Mouse (Mus musculus): ENCODE data around the gene Rgs2. TPM values are rescaled to one million over a fixed set of nuclear protein-coding genes. Genes with fewer than 3 reads are reported as not detected.

The Rgs2 gene
- polyA plus RNA-seq (2015; fragmentation: Nextera tagmentation; extraction: Ambion mirVana), result 131 and 137 TPM in 2 replicates

DNA sequence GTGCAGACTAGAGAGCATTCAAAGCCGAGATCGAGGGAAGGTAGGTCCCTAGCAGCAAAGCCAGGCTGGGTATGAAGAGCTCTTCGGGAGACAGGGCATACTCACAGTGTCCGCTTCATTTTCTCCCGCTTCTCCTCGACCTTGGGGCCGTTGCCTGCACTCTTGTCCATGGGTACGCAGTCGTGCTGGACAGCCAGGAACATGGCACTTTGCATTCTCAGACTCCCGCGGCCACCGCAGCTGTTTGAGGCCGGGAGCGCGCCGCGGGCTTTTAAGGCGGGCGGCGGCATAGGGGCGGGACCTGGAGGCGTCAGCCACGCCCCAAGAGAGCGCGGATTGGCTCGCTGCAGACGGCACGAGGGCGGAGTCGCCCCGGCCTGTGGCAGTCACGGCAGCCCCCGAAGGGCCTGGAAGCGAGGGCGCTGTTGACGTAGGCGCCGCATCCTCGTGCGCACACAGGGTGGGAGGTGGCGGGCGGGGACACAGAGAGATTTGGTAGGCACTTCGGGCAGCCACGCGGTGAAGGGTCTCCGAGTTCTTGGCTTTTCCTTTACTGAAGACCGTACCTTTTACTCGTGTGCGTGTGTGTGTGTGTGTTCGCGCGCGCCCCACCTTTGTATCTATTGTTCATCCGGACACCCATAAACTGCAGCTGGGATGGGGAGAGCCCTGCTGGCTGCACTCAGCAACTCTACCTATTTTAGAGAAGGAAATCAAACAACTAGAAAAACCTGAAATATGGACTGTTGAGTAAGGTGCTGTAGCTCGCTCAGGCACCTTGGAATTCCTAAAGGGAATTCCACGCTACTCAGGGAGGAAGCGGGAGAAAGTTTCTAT lies at the start of gene Rgs2:
Gene Rgs2, minus strand, starts transcription at position 258 of the 837 bp plus-strand sequence.
- peak within 1 kb of the TSS; percentile 87 for H3K9ac ChIP-seq
- 2% methylated on average over 57 of the region's 57 CpGs for WGBS
- peak; percentile 99 for ATAC-seq (replicated peaks)
- H3K36me3 ChIP-seq (replicated peaks), result peaks cover 10% of the 10 kb centered on the region; the same call in 1 of the 2 replicates
- peak within 1 kb of the TSS; percentile 74 for H3K4me3 ChIP-seq
- peak within 1 kb of the TSS; percentile 92 for H3K4me2 ChIP-seq
- peak within 1 kb of the TSS; percentile 91 for H3K27ac ChIP-seq
- H3K9me3 ChIP-seq, result no peaks in the 10 kb centered on the region
- H3K27me3 ChIP-seq (replicated peaks), result no peaks in the 10 kb centered on the region
- H3K4me1 ChIP-seq, result peaks cover 27% of the 10 kb centered on the region

DNA sequence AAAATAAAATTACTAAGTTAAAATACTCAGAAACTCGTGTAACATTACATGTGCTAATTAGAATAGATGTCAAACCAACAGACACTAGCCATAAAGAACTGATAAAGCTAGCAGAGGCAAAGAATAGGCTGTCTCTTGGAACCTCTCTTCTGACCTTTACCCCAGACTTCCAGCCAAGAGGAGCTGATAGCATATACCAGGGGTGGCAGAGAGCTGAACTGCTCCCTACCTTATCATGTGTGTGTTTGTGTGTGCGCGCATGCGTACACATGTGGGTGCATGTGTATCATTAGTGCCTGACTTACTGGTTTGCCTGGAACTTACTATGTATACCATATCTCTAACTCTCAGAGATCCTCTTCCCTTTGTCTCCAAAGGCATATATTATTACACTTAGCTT lies 49.4 kb upstream of the Rgs2 start:
- WGBS, result 86% methylated on average over 4 of the region's 4 CpGs
- H3K4me2 ChIP-seq, result no peak overlapping the region
- H3K36me3 ChIP-seq (replicated peaks), result no peaks in the 10 kb centered on the region
- H3K4me1 ChIP-seq, result no peaks in the 10 kb centered on the region
- H3K27ac ChIP-seq, result no peak overlapping the region
- no peaks in the 10 kb centered on the region for H3K9me3 ChIP-seq
- no peak overlapping the region for H3K9ac ChIP-seq
- no peaks in the 10 kb centered on the region for H3K27me3 ChIP-seq (replicated peaks)
- H3K4me3 ChIP-seq, result no peak overlapping the region
- ATAC-seq (replicated peaks), result no peak

DNA sequence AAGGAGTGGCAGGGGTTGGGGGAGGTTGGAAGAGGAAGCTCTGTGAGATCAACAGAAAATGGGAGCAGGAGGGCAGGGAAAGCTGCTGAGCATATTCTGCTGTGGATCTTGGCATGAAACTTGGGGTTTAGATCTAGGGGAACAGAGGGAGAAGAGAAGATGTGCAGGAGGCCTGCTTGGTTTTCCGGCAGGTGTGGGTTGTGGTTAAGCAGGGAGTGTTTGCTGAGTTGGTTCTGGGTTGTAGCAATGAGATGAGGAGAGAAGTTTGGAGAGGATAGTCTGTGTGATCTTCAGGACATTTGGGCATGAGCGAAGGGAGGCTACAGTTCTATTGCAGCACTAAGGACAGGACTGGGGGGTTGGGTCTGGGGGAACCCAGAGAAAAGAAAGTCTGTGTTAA lies 37.9 kb upstream of the Rgs2 start:
- Histone ChIP-seq H3K27ac (no peak overlapping the region), H3K4me3 (no peak overlapping the region), H3K36me3 (replicated peaks) (no peaks in the 10 kb centered on the region), H3K9ac (no peak overlapping the region), H3K27me3 (replicated peaks) (no peaks in the 10 kb centered on the region), H3K9me3 (no peaks in the 10 kb centered on the region), H3K4me2 (no peak overlapping the region), H3K4me1 (no peaks in the 10 kb centered on the region)
- no peak for ATAC-seq (replicated peaks)
- WGBS, result 97% methylated on average over 2 of the region's 2 CpGs

- H3K9me3 ChIP-seq, result no peaks in the 10 kb centered on the region
- ATAC-seq (replicated peaks), result no peak
- 85% methylated on average over 1 of the region's 1 CpGs for WGBS
These were observed 29.5 kb upstream of the Rgs2 start for GRCm38 (mm10) chr1:144033498-144033897.

GRCm38 (mm10) chr1:144030499-144030898 lies 26.5 kb upstream of the Rgs2 start:
- no peak overlapping the region for H3K9ac ChIP-seq
- no peaks in the 10 kb centered on the region for H3K27me3 ChIP-seq (replicated peaks)
- H3K9me3 ChIP-seq, result no peaks in the 10 kb centered on the region
- no peak overlapping the region for H3K4me2 ChIP-seq
- WGBS, result 42% methylated on average over 6 of the region's 6 CpGs
- no peak overlapping the region for H3K27ac ChIP-seq
- no peaks in the 10 kb centered on the region for H3K4me1 ChIP-seq
- H3K36me3 ChIP-seq (replicated peaks), result no peaks in the 10 kb centered on the region
- no peak overlapping the region for H3K4me3 ChIP-seq
- ATAC-seq (replicated peaks), result 0 out of 2 replicates have a peak, but pooled peaks have one; percentile 69

More at GRCm38 (mm10) chr1:144033498-144033897, 29.5 kb upstream of the Rgs2 start:
- Histone ChIP-seq H3K36me3 (replicated peaks) (no peaks in the 10 kb centered on the region), H3K9ac (no peak overlapping the region), H3K27ac (no peak overlapping the region), H3K4me2 (no peak overlapping the region), H3K4me1 (no peaks in the 10 kb centered on the region), H3K27me3 (replicated peaks) (no peaks in the 10 kb centered on the region), H3K4me3 (no peak overlapping the region)

DNA sequence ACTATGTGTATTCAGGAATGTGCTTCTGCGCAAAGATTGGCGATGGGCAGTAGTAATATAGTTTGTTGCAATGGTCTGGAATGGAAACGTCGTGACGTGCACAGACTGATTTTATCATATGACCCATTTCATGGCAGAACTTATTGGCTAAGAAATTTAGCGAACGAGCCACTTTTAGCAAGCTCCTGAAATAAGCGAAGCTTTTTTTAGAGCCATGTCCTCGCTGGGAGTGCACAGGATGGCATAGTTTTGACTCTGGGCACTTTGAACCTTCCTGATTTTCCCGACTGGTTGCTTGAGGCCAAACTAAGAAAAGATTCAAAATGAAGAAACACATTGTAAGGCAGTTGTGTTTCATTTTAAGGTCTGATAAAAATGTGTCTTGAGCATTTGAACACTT lies 25.7 kb upstream of the Rgs2 start:
- H3K36me3 ChIP-seq (replicated peaks), result no peaks in the 10 kb centered on the region
- H3K27ac ChIP-seq, result no peak overlapping the region
- no peaks in the 10 kb centered on the region for H3K4me1 ChIP-seq
- no peak overlapping the region for H3K9ac ChIP-seq
- H3K9me3 ChIP-seq, result no peaks in the 10 kb centered on the region
- 94% methylated on average over 10 of the region's 10 CpGs for WGBS
- no peak overlapping the region for H3K4me3 ChIP-seq
- H3K27me3 ChIP-seq (replicated peaks), result no peaks in the 10 kb centered on the region
- no peak for ATAC-seq (replicated peaks)
- no peak overlapping the region for H3K4me2 ChIP-seq

GRCm38 (mm10) chr1:144018417-144018958 lies 14.5 kb upstream of the Rgs2 start:
- H3K27ac ChIP-seq, result no peak overlapping the region
- no peak overlapping the region for H3K4me2 ChIP-seq
- H3K36me3 ChIP-seq (replicated peaks), result no peaks in the 10 kb centered on the region
- no peaks in the 10 kb centered on the region for H3K27me3 ChIP-seq (replicated peaks)
- H3K4me1 ChIP-seq, result no peaks in the 10 kb centered on the region
- H3K4me3 ChIP-seq, result no peak overlapping the region
- H3K9me3 ChIP-seq, result no peaks in the 10 kb centered on the region
- ATAC-seq (replicated peaks), result no peak
- H3K9ac ChIP-seq, result no peak overlapping the region
- WGBS, result 76% methylated on average over 7 of the region's 7 CpGs

GRCm38 (mm10) chr1:144013913-144014312 lies 10.0 kb upstream of the Rgs2 start:
- H3K9ac ChIP-seq, result no peak overlapping the region
- no peaks in the 10 kb centered on the region for H3K4me1 ChIP-seq
- no peak overlapping the region for H3K4me3 ChIP-seq
- no peaks in the 10 kb centered on the region for H3K36me3 ChIP-seq (replicated peaks)
- no peak for ATAC-seq (replicated peaks)
- H3K9me3 ChIP-seq, result no peaks in the 10 kb centered on the region
- H3K27ac ChIP-seq, result no peak overlapping the region
- no peak overlapping the region for H3K4me2 ChIP-seq
- H3K27me3 ChIP-seq (replicated peaks), result no peaks in the 10 kb centered on the region

DNA sequence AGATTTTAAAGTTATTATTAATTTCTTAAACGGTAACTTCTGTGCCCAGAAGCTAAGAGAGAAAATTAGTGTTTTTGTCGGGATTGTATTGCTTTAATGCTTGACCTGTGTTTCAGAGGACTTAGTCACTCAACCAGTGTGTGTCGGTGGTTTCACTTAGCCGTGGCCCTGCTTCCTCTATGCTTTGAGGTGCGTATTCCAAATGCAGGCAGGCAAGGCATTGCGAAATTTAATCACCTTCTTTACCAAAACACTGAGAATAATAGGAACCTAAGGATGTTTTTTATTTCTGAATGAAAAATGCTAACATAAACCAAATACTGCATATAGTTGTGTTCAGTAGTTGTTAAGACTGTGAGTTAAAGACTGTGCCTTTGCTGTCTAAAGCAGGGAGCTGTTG lies 3.4 kb upstream of the Rgs2 start:
- WGBS, result 74% methylated on average over 6 of the region's 6 CpGs
- ATAC-seq (replicated peaks), result no peak
- Histone ChIP-seq H3K27me3 (replicated peaks) (no peaks in the 10 kb centered on the region), H3K4me3 (no peak overlapping the region), H3K36me3 (replicated peaks) (no peaks in the 10 kb centered on the region), H3K27ac (no peak overlapping the region), H3K9me3 (no peaks in the 10 kb centered on the region), H3K4me2 (no peak overlapping the region), H3K4me1 (peaks cover 13% of the 10 kb centered on the region), H3K9ac (no peak overlapping the region)

GRCm38 (mm10) chr1:144006542-144006941 lies 2.6 kb upstream of the Rgs2 start:
- Histone ChIP-seq H3K27me3 (replicated peaks) (no peaks in the 10 kb centered on the region), H3K36me3 (replicated peaks) (peaks cover 4% of the 10 kb centered on the region; the same call in 1 of the 2 replicates), H3K4me2 (peak overlapping the region; percentile 46), H3K27ac (no peak overlapping the region), H3K4me1 (peaks cover 21% of the 10 kb centered on the region), H3K9me3 (no peaks in the 10 kb centered on the region), H3K9ac (no peak overlapping the region; the same call in 1 of the 2 replicates), H3K4me3 (peak overlapping the region; percentile 12)
- 1% methylated on average over 8 of the region's 8 CpGs for WGBS
- ATAC-seq (replicated peaks), result no peak

- Histone ChIP-seq H3K27me3 (replicated peaks) (no peaks in the 10 kb centered on the region), H3K9me3 (no peaks in the 10 kb centered on the region), H3K4me1 (peaks cover 27% of the 10 kb centered on the region), H3K4me3 (no peak overlapping the region), H3K9ac (no peak overlapping the region), H3K4me2 (no peak overlapping the region), H3K27ac (no peak overlapping the region), H3K36me3 (replicated peaks) (peaks cover 10% of the 10 kb centered on the region; the same call in 1 of the 2 replicates)
- no peak for ATAC-seq (replicated peaks)
These were observed 1.7 kb upstream of the Rgs2 start for GRCm38 (mm10) chr1:144005648-144006047.

DNA sequence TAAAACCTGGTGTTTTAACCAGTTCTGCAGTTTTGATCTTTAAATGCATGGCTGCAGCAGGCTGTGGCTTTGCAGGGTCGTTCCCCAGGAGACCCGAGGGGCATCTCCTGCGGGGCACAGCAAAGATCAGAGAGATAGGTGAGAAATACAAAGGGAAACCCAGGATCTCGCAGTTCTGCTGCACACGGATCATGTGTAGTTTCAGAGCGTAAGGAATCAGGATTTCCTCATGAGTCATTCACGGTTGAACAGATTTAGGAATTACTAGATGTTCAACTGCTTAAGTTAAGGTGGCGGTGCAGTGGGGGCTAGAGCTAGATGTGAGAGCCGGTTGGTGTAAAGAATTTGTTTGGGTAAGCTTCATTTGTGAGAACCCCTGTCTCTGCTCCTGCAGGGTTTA lies 780 bp upstream of the Rgs2 start:
- H3K9me3 ChIP-seq, result no peaks in the 10 kb centered on the region
- peaks cover 10% of the 10 kb centered on the region; the same call in 1 of the 2 replicates for H3K36me3 ChIP-seq (replicated peaks)
- H3K4me1 ChIP-seq, result peaks cover 27% of the 10 kb centered on the region
- peak overlapping the region; percentile 91 for H3K27ac ChIP-seq
- WGBS, result 2% methylated on average over 9 of the region's 9 CpGs
- peak overlapping the region; percentile 92 for H3K4me2 ChIP-seq
- ATAC-seq (replicated peaks), result peak; percentile 12; the same call in 1 of the 2 replicates
- peak overlapping the region; percentile 74 for H3K4me3 ChIP-seq
- H3K9ac ChIP-seq, result peak overlapping the region; percentile 57
- H3K27me3 ChIP-seq (replicated peaks), result no peaks in the 10 kb centered on the region

All from midbrain, embryonic 15.5 days (tissue).